Mouse (Mus musculus): ENCODE results near the gene Dock1. TPM values are rescaled to one million over a fixed set of nuclear protein-coding genes. Genes with fewer than 3 reads are reported as not detected.
A peak's percentile ranks its signal among the peaks of the same experiment; 100 is the strongest.

Gene Dock1
- total RNA-seq, 2 experiments from 2014 or later = 25.4 to 25.8 TPM

- DNase-seq (ENCODE audit: low spot score in 2 of 2) = no peak
Measured at GRCm38 (mm10) chr7:135043931-135044765, 373.7 kb downstream of the Dock1 start.

GRCm38 (mm10) chr7:135049416-135049815 is 379.0 kb downstream of the Dock1 start:
- no peak for DNase-seq (ENCODE audit: low spot score in 2 of 2)

GRCm38 (mm10) chr7:135053186-135053715 is 382.8 kb downstream of the Dock1 start:
- DNase-seq (ENCODE audit: low spot score in 2 of 2) = no peak

GRCm38 (mm10) chr7:135054664-135055063 is 384.2 kb downstream of the Dock1 start:
- peak; percentile 22 to 45 for DNase-seq (ENCODE audit: low spot score in 2 of 2)

GRCm38 (mm10) chr7:135059071-135059470 is 388.6 kb downstream of the Dock1 start:
- DNase-seq (ENCODE audit: low spot score in 2 of 2) = peak in 1 of 2 experiments; percentile 54

- no peak for DNase-seq (ENCODE audit: low spot score in 2 of 2)
Measured at GRCm38 (mm10) chr7:135059562-135059961, 389.1 kb downstream of the Dock1 start.

- DNase-seq (ENCODE audit: low spot score in 2 of 2) = no peak
Measured at GRCm38 (mm10) chr7:135063886-135064285, 393.4 kb downstream of the Dock1 start.

- no peak for DNase-seq (ENCODE audit: low spot score in 2 of 2)
Measured at GRCm38 (mm10) chr7:135065301-135065700, 394.8 kb downstream of the Dock1 start.

- DNase-seq (ENCODE audit: low spot score in 2 of 2) = no peak
Measured at GRCm38 (mm10) chr7:135068887-135069286, 398.4 kb downstream of the Dock1 start.

GRCm38 (mm10) chr7:135076904-135077303 is 406.4 kb downstream of the Dock1 start:
- DNase-seq (ENCODE audit: low spot score in 2 of 2) = no peak

GRCm38 (mm10) chr7:135077340-135077739 is 406.9 kb downstream of the Dock1 start:
- no peak for DNase-seq (ENCODE audit: low spot score in 2 of 2)

- no peak for DNase-seq (ENCODE audit: low spot score in 2 of 2)
Measured at GRCm38 (mm10) chr7:135077806-135078205, 407.4 kb downstream of the Dock1 start.

GRCm38 (mm10) chr7:135083421-135083820 is 413.0 kb downstream of the Dock1 start:
- DNase-seq (ENCODE audit: low spot score in 2 of 2) = no peak

- no peak for DNase-seq (ENCODE audit: low spot score in 2 of 2)
Measured at GRCm38 (mm10) chr7:135084069-135084468, 413.6 kb downstream of the Dock1 start.

GRCm38 (mm10) chr7:135086556-135086955 is 416.1 kb downstream of the Dock1 start:
- DNase-seq (ENCODE audit: low spot score in 2 of 2) = no peak

- DNase-seq (ENCODE audit: low spot score in 2 of 2) = no peak
Measured at GRCm38 (mm10) chr7:135089626-135090025, 419.2 kb downstream of the Dock1 start.

- DNase-seq (ENCODE audit: low spot score in 2 of 2) = no peak
Measured at GRCm38 (mm10) chr7:135093851-135094250, 423.4 kb downstream of the Dock1 start.

GRCm38 (mm10) chr7:135101921-135102320 is 431.5 kb downstream of the Dock1 start:
- no peak for DNase-seq (ENCODE audit: low spot score in 2 of 2)

- no peak for DNase-seq (ENCODE audit: low spot score in 2 of 2)
Measured at GRCm38 (mm10) chr7:135106536-135106935, 436.1 kb downstream of the Dock1 start.

- DNase-seq (ENCODE audit: low spot score in 2 of 2) = no peak
Measured at GRCm38 (mm10) chr7:135110307-135110706, 439.9 kb downstream of the Dock1 start.

- no peak for DNase-seq (ENCODE audit: low spot score in 2 of 2)
Measured at GRCm38 (mm10) chr7:135125296-135126065, 455.0 kb downstream of the Dock1 start.

- peak in 1 of 2 experiments; percentile 6 for DNase-seq (ENCODE audit: low spot score in 2 of 2)
Measured at GRCm38 (mm10) chr7:135132461-135132860, 462.0 kb downstream of the Dock1 start.

All from layer of hippocampus, postnatal 14 days (tissue).